Mouse (Mus musculus): ENCODE measurements around the gene Scin.

DNA sequence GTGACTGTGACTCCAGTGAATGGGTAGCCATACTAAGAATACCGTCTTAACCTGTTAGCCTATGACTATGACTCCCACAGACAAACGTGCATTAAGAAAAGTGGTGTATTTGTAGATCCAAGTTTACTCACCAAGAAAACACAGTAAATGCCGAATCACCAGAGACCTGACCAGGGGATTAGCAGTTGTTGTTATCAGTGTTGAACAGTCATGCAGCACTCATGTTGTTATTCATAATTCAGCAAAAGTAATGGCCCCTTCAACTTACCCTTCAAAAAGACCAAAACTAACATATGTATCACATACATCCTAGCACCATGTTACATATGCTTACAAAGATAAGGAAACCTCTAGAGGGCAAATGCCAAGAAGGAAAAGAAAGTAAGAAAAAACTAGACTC lies 106.6 kb downstream of the Scin start:
- TF ChIP-seq CTCF (IDR thresholded peaks at IDR 0.05; ENCODE audit: extremely low read depth, insufficient read depth, insufficient read length, insufficient replicate concordance) (no peak), POLR2A (IDR thresholded peaks at IDR 0.05; ENCODE audit: low read depth, low read length) (no peak)
